Mouse (Mus musculus) liver, adult 2 months (tissue): Measurements from ENCODE around the gene Grik3. TPM values are rescaled to one million over a fixed set of nuclear protein-coding genes. Genes with fewer than 3 reads are reported as not detected.

Experiments used
- DNase-seq: peaks from one replicate; pipeline ENCODE4 v3.0.0-alpha.2; 2011; ENCODE audit warnings: low read depth, low spot score; ENCODE audit errors: extremely low read depth
- H3K27ac ChIP-seq: fragments of 200-500 bp; replicated peaks from 2 replicates; pipeline ENCODE4 v1.5.1; 2012; ENCODE audit warnings: low read depth, mild to moderate bottlenecking, control low read depth, inconsistent platforms, low read length; ENCODE audit not compliant: insufficient read depth
- H3K27me3 ChIP-seq: fragments of 200-500 bp; 2 replicates; pipeline ENCODE4 v1.6.1; 2012; ENCODE audit warnings: mild to moderate bottlenecking, moderate library complexity, low read length, inconsistent platforms; ENCODE audit not compliant: control insufficient read depth, insufficient read depth
- H3K36me3 ChIP-seq: fragments of 200-500 bp; 2 replicates; pipeline ENCODE4 v1.6.1; 2012; ENCODE audit warnings: low read length, inconsistent platforms; ENCODE audit not compliant: control insufficient read depth, insufficient read depth
- H3K4me1 ChIP-seq: fragments of 200-500 bp; 2 replicates; pipeline ENCODE4 v1.6.1; 2011; ENCODE audit warnings: low read length; ENCODE audit not compliant: control insufficient read depth, insufficient read depth
- H3K4me3 ChIP-seq: fragments of 200-500 bp; 2 replicates; pipeline ENCODE4 v1.5.1; 2011; ENCODE audit warnings: low read depth, mild to moderate bottlenecking, control low read depth, low read length, moderate library complexity; ENCODE audit not compliant: insufficient read depth
- H3K79me2 ChIP-seq: fragments of 200-500 bp; 2 replicates; pipeline ENCODE4 v1.6.1; 2012; ENCODE audit warnings: inconsistent platforms, mild to moderate bottlenecking, low read length, moderate library complexity; ENCODE audit not compliant: control insufficient read depth, insufficient read depth
- H3K9ac ChIP-seq: fragments of 200-500 bp; 2 replicates; pipeline ENCODE4 v1.6.1; 2012; ENCODE audit warnings: low read depth, mild to moderate bottlenecking, control low read depth, inconsistent platforms, low read length
- CTCF ChIP-seq: fragments of 200-500 bp; IDR thresholded peaks from 2 replicates; pipeline ENCODE4 v1.5.1; 2011; ENCODE audit warnings: low read depth, low read length, control low read depth
- POLR2A ChIP-seq: fragments of 200-500 bp; IDR thresholded peaks from 2 replicates; pipeline ENCODE4 v1.6.1; 2011; ENCODE audit warnings: low read length, control low read depth; ENCODE audit not compliant: insufficient read depth; ENCODE audit errors: extremely low read depth
- WGBS: fragments of 180-500 bp; shearing (Covaris S2); methylation state at CpG from one replicate; pipeline ENCODE4 v1.1.7; 2018; 5-methylcytosine and 5-hydroxymethylcytosine counted together
- polyA plus RNA-seq: library from polyadenylated mRNA; depleted of rRNA; stranded (reverse); fragments of >200 nt; gene quantifications from 2 replicates; pipeline ENCODE4 v1.2.3, GENCODE M21; 2012
- total RNA-seq: library from RNA; depleted of rRNA; stranded (reverse); fragments of >200 nt; gene quantifications from 2 replicates; pipeline ENCODE4 v1.2.3, GENCODE M21; 2014

Gene Grik3
- total and polyA plus RNA-seq, 2 experiments, result 0.04 TPM; not detected in 1

GRCm38 (mm10) chr4:125637364-125637763 lies 146.9 kb downstream of the Grik3 start:
- Histone ChIP-seq H3K4me1 (no peaks in the 10 kb centered on the region), H3K9ac (no peak overlapping the region), H3K36me3 (no peaks in the 10 kb centered on the region), H3K4me3 (no peak overlapping the region), H3K27me3 (no peaks in the 10 kb centered on the region), H3K79me2 (no peaks in the 10 kb centered on the region), H3K27ac (no peak overlapping the region)
- TF ChIP-seq CTCF (no peak), POLR2A (no peak)
- WGBS, result 82% methylated on average over 13 of the region's 13 CpGs
- no peak for DNase-seq

- Histone ChIP-seq H3K79me2 (no peaks in the 10 kb centered on the region), H3K27ac (no peak overlapping the region), H3K36me3 (no peaks in the 10 kb centered on the region), H3K4me1 (no peaks in the 10 kb centered on the region), H3K4me3 (no peak overlapping the region), H3K9ac (no peak overlapping the region), H3K27me3 (no peaks in the 10 kb centered on the region)
- DNase-seq, result no peak
- TF ChIP-seq POLR2A, result no peak
- TF ChIP-seq CTCF, result no peak
- WGBS, result 67% methylated on average over 9 of the region's 9 CpGs
Measured at GRCm38 (mm10) chr4:125640520-125640919, 150.0 kb downstream of the Grik3 start.

- H3K27ac ChIP-seq, result no peak overlapping the region
- 83% methylated on average over 15 of the region's 15 CpGs for whole genome bisulfite sequencing
- no peak overlapping the region for H3K9ac ChIP-seq
- H3K4me3 ChIP-seq, result no peak overlapping the region
- TF ChIP-seq POLR2A (no peak), CTCF (no peak)
- no peak for DNase-seq
- H3K79me2 ChIP-seq, result no peaks in the 10 kb centered on the region
- H3K36me3 ChIP-seq, result no peaks in the 10 kb centered on the region
- H3K27me3 ChIP-seq, result no peaks in the 10 kb centered on the region
- H3K4me1 ChIP-seq, result no peaks in the 10 kb centered on the region
Measured at GRCm38 (mm10) chr4:125640921-125641663, 150.6 kb downstream of the Grik3 start.

- no peak overlapping the region for H3K4me3 ChIP-seq
- H3K27me3 ChIP-seq, result no peaks in the 10 kb centered on the region
- no peak overlapping the region for H3K9ac ChIP-seq
- no peaks in the 10 kb centered on the region for H3K79me2 ChIP-seq
- no peaks in the 10 kb centered on the region for H3K4me1 ChIP-seq
- 81% methylated on average over 23 of the region's 23 CpGs for WGBS
- TF ChIP-seq CTCF (no peak), POLR2A (no peak)
- no peak for DNase-seq
- H3K27ac ChIP-seq, result no peak overlapping the region
- H3K36me3 ChIP-seq, result no peaks in the 10 kb centered on the region
Measured at GRCm38 (mm10) chr4:125644581-125645568, 154.4 kb downstream of the Grik3 start.

- no peaks in the 10 kb centered on the region for H3K4me1 ChIP-seq
- DNase-seq, result no peak
- no peaks in the 10 kb centered on the region for H3K36me3 ChIP-seq
- no peak overlapping the region for H3K9ac ChIP-seq
- 55% methylated on average over 24 of the region's 24 CpGs for WGBS
- H3K27ac ChIP-seq, result no peak overlapping the region
- no peaks in the 10 kb centered on the region for H3K79me2 ChIP-seq
- H3K27me3 ChIP-seq, result no peaks in the 10 kb centered on the region
- TF ChIP-seq CTCF, result no peak
- TF ChIP-seq POLR2A, result no peak
- no peak overlapping the region for H3K4me3 ChIP-seq
Measured at GRCm38 (mm10) chr4:125651676-125652246, 161.3 kb downstream of the Grik3 start.
